Mouse (Mus musculus) lung, postnatal 0 days (tissue): ENCODE results near the gene Dusp18. TPM values are rescaled to one million over a fixed set of nuclear protein-coding genes. Genes with fewer than 3 reads are reported as not detected.

Experiments used
- ATAC-seq: fragments of 200-750 bp; cut with Nextera tagmentation; 2 replicates; pipeline ENCODE4 v1.8.0; 2017; ENCODE audit warnings: moderate library complexity
- DNase-seq: peaks from one replicate; pipeline ENCODE4 v3.0.0-alpha.2; 2016; ENCODE audit warnings: low spot score
- H3K27ac ChIP-seq: fragments of 300-500 bp; sonication (generic); 2 replicates; pipeline ENCODE4 v1.5.1; 2014; ENCODE audit warnings: antibody characterized with exemption, mild to moderate bottlenecking, low read length, mixed read lengths
- H3K27me3 ChIP-seq: fragments of 300-500 bp; sonication (generic); replicated peaks from 2 replicates; pipeline ENCODE4 v1.6.1; 2014; ENCODE audit warnings: low read length, mixed read lengths; ENCODE audit not compliant: insufficient read depth
- H3K36me3 ChIP-seq: fragments of 300-500 bp; sonication (generic); 2 replicates; pipeline ENCODE4 v1.6.1; 2014; ENCODE audit warnings: low read length, mixed read lengths; ENCODE audit not compliant: insufficient read depth
- H3K4me1 ChIP-seq: fragments of 300-500 bp; sonication (generic); 2 replicates; pipeline ENCODE4 v1.6.1; 2014; ENCODE audit warnings: antibody characterized with exemption, low read depth, low read length, mixed read lengths; ENCODE audit not compliant: insufficient read depth
- H3K4me2 ChIP-seq: fragments of 300-500 bp; sonication (generic); replicated peaks from 2 replicates; pipeline ENCODE4 v1.6.1; 2014; ENCODE audit warnings: low read depth, mild to moderate bottlenecking, low read length, moderate library complexity, mixed read lengths
- H3K4me3 ChIP-seq: fragments of 300-500 bp; sonication (generic); 2 replicates; pipeline ENCODE4 v1.5.1; 2014; ENCODE audit warnings: low read depth, low read length
- H3K9ac ChIP-seq: fragments of 300-500 bp; sonication (generic); replicated peaks from 2 replicates; pipeline ENCODE4 v1.6.1; 2014; ENCODE audit warnings: low read depth, mild to moderate bottlenecking
- H3K9me3 ChIP-seq: fragments of 300-500 bp; sonication (generic); 2 replicates; pipeline ENCODE4 v1.6.1; 2016; ENCODE audit warnings: low read length, mixed read lengths
- CTCF ChIP-seq: IDR thresholded peaks from 2 replicates; pipeline ENCODE4 v1.5.1; 2016; ENCODE audit warnings: antibody characterized with exemption, mild to moderate bottlenecking
- EP300 ChIP-seq: IDR thresholded peaks from 2 replicates; pipeline ENCODE4 v1.6.1; 2016; ENCODE audit warnings: antibody characterized with exemption, mild to moderate bottlenecking, control low read depth
- WGBS: fragments of 180-500 bp; shearing (Covaris S2); extraction: QIAGEN DNeasy Blood & Tissue Kit; methylation state at CpG from one replicate; pipeline ENCODE4 v1.1.7; 2014; 5-methylcytosine and 5-hydroxymethylcytosine counted together
- polyA plus RNA-seq: library from polyadenylated mRNA; unstranded; fragments of >200 nt; fragmentation: Nextera tagmentation; extraction: Ambion mirVana; gene quantifications from 2 replicates; pipeline ENCODE4 v1.2.1, GENCODE M21; 2015

Dusp18 gene
- polyA plus RNA-seq, 1 experiment from 2014 or later, result 8.3 TPM

GRCm38 (mm10) chr11:3931511-3932211, 36.6 kb downstream of the Dusp18 start, which contains the start of gene Tcn2:
TSS of gene Tcn2 (minus strand) at chr11:3932159.
- Histone ChIP-seq H3K4me3 (peak within 1 kb of the TSS; percentile 51), H3K4me1 (no peaks in the 10 kb centered on the region; the same call in 1 of the 2 replicates), H3K9me3 (no peaks in the 10 kb centered on the region), H3K4me2 (peak within 1 kb of the TSS; percentile 67), H3K36me3 (peaks cover 8% of the 10 kb centered on the region; the same call in 1 of the 2 replicates), H3K9ac (peak within 1 kb of the TSS; percentile 48), H3K27me3 (no peaks in the 10 kb centered on the region), H3K27ac (peak within 1 kb of the TSS; percentile 64)
- ATAC-seq, result peak; percentile 92
- TF ChIP-seq EP300 (peak; percentile 87), CTCF (no peak)
- WGBS, result 3% methylated on average over 15 of the region's 26 CpGs
- peak; percentile 97 for DNase-seq

- no peak for TF ChIP-seq CTCF
- TF ChIP-seq EP300, result no peak
- 90% methylated on average over 9 of the region's 9 CpGs for WGBS
- no peak overlapping the region for H3K4me2 ChIP-seq
- no peaks in the 10 kb centered on the region for H3K9me3 ChIP-seq
- no peaks in the 10 kb centered on the region; the same call in 1 of the 2 replicates for H3K4me1 ChIP-seq
- ATAC-seq (no peak), DNase-seq (no peak)
- no peak overlapping the region for H3K4me3 ChIP-seq
- no peaks in the 10 kb centered on the region for H3K27me3 ChIP-seq
- no peak overlapping the region for H3K9ac ChIP-seq
- no peak overlapping the region for H3K27ac ChIP-seq
- no peaks in the 10 kb centered on the region for H3K36me3 ChIP-seq
Measured at GRCm38 (mm10) chr11:3933756-3934285, 38.8 kb downstream of the Dusp18 start.

GRCm38 (mm10) chr11:3935135-3935534, 40.1 kb downstream of the Dusp18 start:
- Histone ChIP-seq H3K27me3 (no peaks in the 10 kb centered on the region), H3K9me3 (no peaks in the 10 kb centered on the region), H3K4me1 (no peaks in the 10 kb centered on the region), H3K4me3 (no peak overlapping the region), H3K9ac (no peak overlapping the region), H3K36me3 (no peaks in the 10 kb centered on the region), H3K27ac (no peak overlapping the region), H3K4me2 (no peak overlapping the region)
- ATAC-seq, result no peak
- DNase-seq, result no peak
- TF ChIP-seq EP300 (no peak), CTCF (no peak)
- 67% methylated on average over 4 of the region's 4 CpGs for WGBS

DNA sequence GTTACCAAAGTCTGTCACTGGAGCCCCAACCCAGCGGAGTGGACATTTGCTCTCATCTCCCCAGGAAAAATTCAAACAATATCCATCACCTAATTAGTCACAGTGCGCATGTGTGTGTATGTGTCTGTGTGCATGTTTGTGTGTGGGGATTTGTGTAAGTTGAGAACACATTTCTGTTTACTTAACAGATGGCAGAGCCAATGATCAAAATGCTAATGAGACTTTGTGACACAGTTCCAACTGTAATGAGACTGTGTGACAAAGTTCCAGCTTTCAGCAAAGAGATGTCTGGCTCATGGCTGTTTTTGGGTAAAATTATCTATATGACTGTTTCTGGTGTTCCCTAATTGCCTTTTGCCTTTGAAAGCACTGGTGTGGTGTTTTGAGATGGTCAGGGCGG, 41.3 kb downstream of the Dusp18 start:
- TF ChIP-seq EP300, result no peak
- TF ChIP-seq CTCF, result no peak
- no peaks in the 10 kb centered on the region for H3K36me3 ChIP-seq
- no peaks in the 10 kb centered on the region for H3K9me3 ChIP-seq
- WGBS, result 80% methylated on average over 3 of the region's 3 CpGs
- no peak overlapping the region for H3K9ac ChIP-seq
- H3K4me1 ChIP-seq, result no peaks in the 10 kb centered on the region
- H3K27ac ChIP-seq, result no peak overlapping the region
- H3K4me2 ChIP-seq, result no peak overlapping the region
- no peaks in the 10 kb centered on the region for H3K27me3 ChIP-seq
- ATAC-seq (no peak), DNase-seq (no peak)
- no peak overlapping the region for H3K4me3 ChIP-seq

DNA sequence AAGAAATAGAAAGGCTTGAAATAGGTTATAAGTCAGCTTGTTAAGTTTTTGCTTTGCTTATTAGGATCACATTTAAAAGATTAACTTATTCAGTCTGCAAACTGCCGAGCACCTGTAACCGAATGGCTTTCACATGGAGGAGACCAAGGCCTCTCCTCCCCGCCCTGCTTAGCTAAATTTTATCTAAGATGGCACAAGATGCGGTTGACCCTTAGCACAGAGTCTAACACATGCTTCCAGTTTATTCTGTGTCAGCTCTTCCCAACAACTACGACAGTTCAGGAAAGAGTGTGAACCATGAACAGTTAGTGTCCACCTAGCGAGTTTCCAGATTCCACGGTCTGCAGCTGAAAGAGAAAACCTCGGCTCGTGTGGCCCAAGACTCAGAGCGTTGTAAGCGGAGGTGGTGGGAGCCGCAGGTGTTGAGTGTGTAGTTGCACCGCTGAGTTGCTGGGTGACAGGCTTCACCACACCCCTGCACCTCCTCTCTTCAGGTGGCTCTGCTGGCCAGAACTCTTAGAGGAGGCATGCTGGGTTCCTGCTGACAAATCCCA, 42.4 kb downstream of the Dusp18 start:
- ATAC-seq (no peak), DNase-seq (no peak)
- no peak overlapping the region for H3K27ac ChIP-seq
- no peaks in the 10 kb centered on the region for H3K4me1 ChIP-seq
- H3K9me3 ChIP-seq, result no peaks in the 10 kb centered on the region
- H3K36me3 ChIP-seq, result no peaks in the 10 kb centered on the region
- H3K4me2 ChIP-seq, result no peak overlapping the region
- H3K4me3 ChIP-seq, result no peak overlapping the region
- H3K9ac ChIP-seq, result no peak overlapping the region
- H3K27me3 ChIP-seq, result no peaks in the 10 kb centered on the region
- WGBS, result 70% methylated on average over 13 of the region's 13 CpGs
- TF ChIP-seq CTCF, result no peak
- TF ChIP-seq EP300, result no peak

DNA sequence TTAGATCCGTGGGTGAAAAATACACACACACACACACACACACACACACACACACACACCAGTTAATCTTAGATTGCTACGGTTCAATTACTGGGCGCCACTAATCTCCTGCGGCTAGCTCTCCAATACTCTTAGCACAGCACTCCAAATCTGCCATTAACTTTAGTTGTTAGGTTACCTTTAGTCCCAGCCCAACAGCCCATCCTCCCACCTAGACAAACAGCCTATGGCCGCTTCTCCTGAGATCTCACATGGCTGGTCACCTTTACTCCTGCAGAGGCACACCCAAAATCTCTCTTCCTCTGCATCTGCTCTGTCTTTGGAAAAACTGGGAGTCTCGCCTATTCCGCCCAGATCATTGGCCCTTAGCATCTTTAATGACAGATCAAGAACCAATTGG, 46.3 kb downstream of the Dusp18 start:
- H3K36me3 ChIP-seq, result no peaks in the 10 kb centered on the region
- H3K27ac ChIP-seq, result no peak overlapping the region
- no peak for DNase-seq
- no peak overlapping the region for H3K4me3 ChIP-seq
- no peaks in the 10 kb centered on the region for H3K27me3 ChIP-seq
- no peaks in the 10 kb centered on the region for H3K9me3 ChIP-seq
- H3K9ac ChIP-seq, result no peak overlapping the region
- H3K4me1 ChIP-seq, result no peaks in the 10 kb centered on the region
- ATAC-seq, result no peak
- 86% methylated on average over 7 of the region's 7 CpGs for WGBS
- no peak overlapping the region for H3K4me2 ChIP-seq
- no peak for TF ChIP-seq CTCF
- no peak for TF ChIP-seq EP300
